In the genomic region with DNA sequence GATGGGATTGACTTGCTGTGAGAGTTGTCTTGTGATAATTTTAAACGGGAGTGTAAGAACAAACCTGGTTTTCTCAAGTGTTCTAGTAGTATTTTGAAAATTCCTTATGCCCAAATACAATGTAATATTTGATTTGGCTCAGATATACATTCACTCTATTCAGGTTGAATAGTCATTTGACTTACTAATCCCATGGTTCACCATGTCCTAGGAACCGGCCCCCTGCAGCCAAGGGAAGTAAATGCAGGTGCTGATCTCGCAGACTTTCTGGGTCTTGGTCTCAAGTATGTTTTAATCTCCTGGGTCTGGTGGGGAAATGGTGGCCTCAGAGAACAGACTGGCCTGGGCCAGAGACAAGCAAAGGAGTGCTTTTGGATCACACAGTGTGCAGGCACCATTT, we compare ENCODE assay signal across 12 mouse cellular contexts.
DNase-seq lines count a peak whose midpoint lies in the region; ATAC-seq and TF ChIP-seq lines count a peak whose summit lies in the region.
"Had no signal": no experiment of that assay in that cellular context is flagged by ENCODE, and none has a peak within 500 bp of the region (broad histone marks: within the 10 kb centered on the region; RNA-seq: fewer than 3 reads in every experiment).

No protein-coding gene starts in this region.

- H3K27ac ChIP-seq in heart, postnatal 0 days (ENCODE audit: low read depth), result 0 out of 2 replicates have a peak overlapping the region, but pooled peaks have one; percentile 34
- no peak overlapping the region for H3K27ac ChIP-seq in heart, embryonic 12.5 days (ENCODE audit: poor library complexity, severe bottlenecking)
- H3K27ac ChIP-seq in midbrain, postnatal 0 days (ENCODE audit: low read depth, low read length), result no peak overlapping the region
- no peak overlapping the region for H3K27ac ChIP-seq in midbrain, embryonic 16.5 days (ENCODE audit: low read length)
- H3K27ac ChIP-seq in brown adipose tissue, adult 24 weeks (replicated peaks; ENCODE audit: low read depth, low read length), result peak overlapping the region; percentile 29; the same call in 1 of the 2 replicates
- peak overlapping the region; percentile 49; the same call in 1 of the 2 replicates for H3K27ac ChIP-seq in stomach, postnatal 0 days (replicated peaks)
- no peak overlapping the region for H3K27ac ChIP-seq in cerebellum, adult 2 months (ENCODE audit: insufficient read depth, low read length)
- H3K27ac ChIP-seq: liver, embryonic 14.5 days had no signal

- TF ChIP-seq EP300 in heart, postnatal 0 days (IDR thresholded peaks at IDR 0.05; ENCODE audit: low read depth), result no peak
- no peak for TF ChIP-seq EP300 in stomach, postnatal 0 days (optimal IDR thresholded peaks at IDR 0.05)

- DNase-seq in heart, postnatal 0 days (ENCODE audit: low spot score), result no peak
- DNase-seq in midbrain, postnatal 0 days (ENCODE audit: low spot score), result no peak
- no peak for DNase-seq in stomach, postnatal 0 days (ENCODE audit: low spot score)
- DNase-seq in cerebellum, adult 2 months, result no peak
- DNase-seq: adrenal gland, postnatal 25 days; cerebellum, postnatal 36 days; layer of hippocampus, adult 9-11 months; thymus, adult 2 months had no signal

- peaks cover 21% of the 10 kb centered on the region for H3K4me1 ChIP-seq in heart, postnatal 0 days (ENCODE audit: control insufficient read depth, insufficient read depth)
- H3K4me1 ChIP-seq in heart, embryonic 12.5 days (replicated peaks), result peaks cover 20% of the 10 kb centered on the region
- H3K4me1 ChIP-seq in midbrain, postnatal 0 days (ENCODE audit: insufficient read depth, low read length), result no peaks in the 10 kb centered on the region
- H3K4me1 ChIP-seq in midbrain, embryonic 16.5 days (ENCODE audit: control insufficient read depth, insufficient read depth, low read length), result 0 out of 2 replicates have a peak, but pooled peaks cover 2% of the 10 kb centered on the region
- peaks cover 8% of the 10 kb centered on the region for H3K4me1 ChIP-seq in brown adipose tissue, adult 24 weeks (ENCODE audit: control insufficient read depth, insufficient read depth, insufficient read length, low read length)
- no peaks in the 10 kb centered on the region; the same call in 1 of the 2 replicates for H3K4me1 ChIP-seq in stomach, postnatal 0 days (replicated peaks; ENCODE audit: control insufficient read depth, insufficient read depth)
- H3K4me1 ChIP-seq in cerebellum, adult 2 months (ENCODE audit: control insufficient read depth, insufficient read depth, low read length), result peaks cover 4% of the 10 kb centered on the region; the same call in 1 of the 2 replicates

- no peaks in the 10 kb centered on the region for H3K27me3 ChIP-seq in heart, postnatal 0 days (ENCODE audit: control insufficient read depth, insufficient read depth, low read length)
- no peaks in the 10 kb centered on the region; the same call in 1 of the 2 replicates for H3K27me3 ChIP-seq in heart, embryonic 12.5 days (replicated peaks)
- no peaks in the 10 kb centered on the region for H3K27me3 ChIP-seq in midbrain, postnatal 0 days (ENCODE audit: insufficient read depth, low read length)
- H3K27me3 ChIP-seq in midbrain, embryonic 16.5 days (ENCODE audit: control insufficient read depth, insufficient read depth, low read depth, low read length), result no peaks in the 10 kb centered on the region; the same call in 1 of the 2 replicates
- H3K27me3 ChIP-seq in stomach, postnatal 0 days (ENCODE audit: control insufficient read depth, insufficient read depth, low read length), result no peaks in the 10 kb centered on the region
- no peaks in the 10 kb centered on the region for H3K27me3 ChIP-seq in cerebellum, adult 2 months (ENCODE audit: control insufficient read depth, insufficient read depth, low read length)

- H3K9ac ChIP-seq in heart, postnatal 0 days (replicated peaks; ENCODE audit: low read depth, low read length), result no peak overlapping the region
- H3K9ac ChIP-seq in heart, embryonic 12.5 days, result no peak overlapping the region
- H3K9ac ChIP-seq in midbrain, postnatal 0 days (replicated peaks; ENCODE audit: low read length, poor library complexity, severe bottlenecking), result no peak overlapping the region
- no peak overlapping the region for H3K9ac ChIP-seq in midbrain, embryonic 16.5 days (ENCODE audit: low read depth, low read length)
- no peak overlapping the region for H3K9ac ChIP-seq in stomach, postnatal 0 days (ENCODE audit: low read length)
- H3K9ac ChIP-seq: liver, embryonic 14.5 days had no signal

- WGBS in heart, postnatal 0 days, result 62% methylated on average over 3 of the region's 3 CpGs
- WGBS in heart, embryonic 12.5 days, result 66% methylated on average over 3 of the region's 3 CpGs
- WGBS in midbrain, postnatal 0 days, result 59% methylated on average over 3 of the region's 3 CpGs
- 58% methylated on average over 3 of the region's 3 CpGs for WGBS in midbrain, embryonic 16.5 days
- 63% methylated on average over 3 of the region's 3 CpGs for WGBS in stomach, postnatal 0 days
- WGBS in cerebellum, adult 2 months, result 88% methylated on average over 3 of the region's 3 CpGs

- no peak overlapping the region for H3K4me2 ChIP-seq in heart, postnatal 0 days (ENCODE audit: low read depth, low read length)
- no peak overlapping the region for H3K4me2 ChIP-seq in heart, embryonic 12.5 days
- H3K4me2 ChIP-seq in midbrain, postnatal 0 days (ENCODE audit: low read depth, low read length, poor library complexity, severe bottlenecking), result no peak overlapping the region
- H3K4me2 ChIP-seq in midbrain, embryonic 16.5 days (ENCODE audit: low read length), result no peak overlapping the region
- H3K4me2 ChIP-seq in stomach, postnatal 0 days (replicated peaks; ENCODE audit: low read depth), result no peak overlapping the region

- H3K36me3 ChIP-seq in heart, postnatal 0 days (replicated peaks; ENCODE audit: control insufficient read depth, insufficient read depth, low read length), result no peaks in the 10 kb centered on the region
- H3K36me3 ChIP-seq in heart, embryonic 12.5 days, result no peaks in the 10 kb centered on the region
- no peaks in the 10 kb centered on the region for H3K36me3 ChIP-seq in midbrain, postnatal 0 days (ENCODE audit: insufficient read depth, low read length)
- H3K36me3 ChIP-seq in midbrain, embryonic 16.5 days (ENCODE audit: control insufficient read depth, insufficient read depth, low read length), result no peaks in the 10 kb centered on the region
- H3K36me3 ChIP-seq in stomach, postnatal 0 days (ENCODE audit: control insufficient read depth, insufficient read depth, low read length), result no peaks in the 10 kb centered on the region

- no peak for TF ChIP-seq CTCF in heart, postnatal 0 days (IDR thresholded peaks at IDR 0.05; ENCODE audit: low read depth)
- TF ChIP-seq CTCF in midbrain, postnatal 0 days (IDR thresholded peaks at IDR 0.05), result peak; percentile 25; the same call in 1 of the 2 replicates
- peak; percentile 35 for TF ChIP-seq CTCF in stomach, postnatal 0 days (IDR thresholded peaks at IDR 0.05; ENCODE audit: low read depth)
- no peak for TF ChIP-seq CTCF in cerebellum, adult 2 months (IDR thresholded peaks at IDR 0.05; ENCODE audit: borderline replicate concordance, insufficient read depth, low read depth, low read length)

- H3K4me3 ChIP-seq in heart, postnatal 0 days (ENCODE audit: low read depth, low read length), result no peak overlapping the region
- H3K4me3 ChIP-seq in heart, embryonic 12.5 days, result no peak overlapping the region
- H3K4me3 ChIP-seq in midbrain, postnatal 0 days (ENCODE audit: low read depth, low read length), result no peak overlapping the region
- no peak overlapping the region for H3K4me3 ChIP-seq in midbrain, embryonic 16.5 days (ENCODE audit: low read depth, low read length)
- no peak overlapping the region for H3K4me3 ChIP-seq in brown adipose tissue, adult 24 weeks (ENCODE audit: insufficient read depth, low read depth, low read length)
- no peak overlapping the region for H3K4me3 ChIP-seq in stomach, postnatal 0 days (ENCODE audit: low read depth, low read length)
- no peak overlapping the region for H3K4me3 ChIP-seq in cerebellum, adult 2 months (replicated peaks; ENCODE audit: insufficient read depth, low read depth, low read length)

- TF ChIP-seq POLR2A in cerebellum, adult 2 months (IDR thresholded peaks at IDR 0.05; ENCODE audit: borderline replicate concordance, insufficient read depth, low read length), result no peak

- no peak for ATAC-seq in heart, postnatal 0 days (ENCODE audit: insufficient read depth, low read depth)
- no peak for ATAC-seq in heart, embryonic 12.5 days (ENCODE audit: insufficient number of reproducible peaks, low FRiP score)
- no peak for ATAC-seq in midbrain, postnatal 0 days (ENCODE audit: low FRiP score)
- no peak for ATAC-seq in midbrain, embryonic 16.5 days
- ATAC-seq in stomach, postnatal 0 days (ENCODE audit: low FRiP score, low TSS enrichment), result no peak

- H3K9me3 ChIP-seq in heart, postnatal 0 days (replicated peaks; ENCODE audit: control insufficient read depth, low read length), result no peaks in the 10 kb centered on the region
- no peaks in the 10 kb centered on the region for H3K9me3 ChIP-seq in heart, embryonic 12.5 days (replicated peaks)
- H3K9me3 ChIP-seq in midbrain, postnatal 0 days (ENCODE audit: low read length), result no peaks in the 10 kb centered on the region
- no peaks in the 10 kb centered on the region for H3K9me3 ChIP-seq in midbrain, embryonic 16.5 days (replicated peaks; ENCODE audit: control insufficient read depth, low read length, poor library complexity, severe bottlenecking)
- H3K9me3 ChIP-seq in stomach, postnatal 0 days (ENCODE audit: control insufficient read depth, low read length), result no peaks in the 10 kb centered on the region

Comparison
In these comparisons a context has a peak if more than half of its experiments do, and no peak if none do; other contexts are left out.
1. H3K27ac ChIP-seq: peak in heart, postnatal 0 days (single experiment), brown adipose tissue, adult 24 weeks (single experiment) and stomach, postnatal 0 days (single experiment); none in heart, embryonic 12.5 days (single experiment), midbrain, postnatal 0 days (single experiment), midbrain, embryonic 16.5 days (single experiment) and cerebellum, adult 2 months (single experiment).
2. CTCF ChIP-seq: peak in midbrain, postnatal 0 days (single experiment) and stomach, postnatal 0 days (single experiment); none in heart, postnatal 0 days (single experiment) and cerebellum, adult 2 months (single experiment).